Mouse (Mus musculus): Measurements from ENCODE around the gene 0610030E20Rik. TPM values are rescaled to one million over a fixed set of nuclear protein-coding genes. Genes with fewer than 3 reads are reported as not detected.
A peak's percentile ranks its signal among the peaks of the same experiment; 100 is the strongest.

The 0610030E20Rik gene
- total and polyA plus RNA-seq, 3 experiments = 8.2 to 9.1 (median 8.7) TPM

GRCm38 (mm10) chr6:72344396-72345073 is 2.6 kb upstream of the 0610030E20Rik start:
- peak overlapping the region; percentile 99 for H3K4me3 ChIP-seq
- under 1% methylated on average over 42 of the region's 42 CpGs for WGBS
- no peak for TF ChIP-seq CTCF (IDR thresholded peaks at IDR 0.05)
- no peak for TF ChIP-seq EP300 (IDR thresholded peaks at IDR 0.05; ENCODE audit: insufficient read depth, low read depth, low read length)
- no peak for TF ChIP-seq POLR2A (IDR thresholded peaks at IDR 0.05; ENCODE audit: insufficient read depth, low read depth, low read length)
- H3K36me3 ChIP-seq (ENCODE audit: control insufficient read depth, insufficient read depth, low read length) = peaks cover 10% of the 10 kb centered on the region; the same call in 1 of the 2 replicates
- intact Hi-C loops (cut with DNase I) = no loop called here
- H3K27ac ChIP-seq = peak overlapping the region; percentile 90
- DNase-seq = no peak
- H3K27me3 ChIP-seq (ENCODE audit: control insufficient read depth, insufficient read depth, low read length) = no peaks in the 10 kb centered on the region
- peaks cover 4% of the 10 kb centered on the region for H3K79me2 ChIP-seq (replicated peaks; ENCODE audit: control insufficient read depth, insufficient read depth, low read length)
- H3K4me1 ChIP-seq (ENCODE audit: control insufficient read depth, insufficient read depth, low read length) = peaks cover 11% of the 10 kb centered on the region
- peak overlapping the region; percentile 98 for H3K9ac ChIP-seq (ENCODE audit: low read depth, low read length)

GRCm38 (mm10) chr6:72345074-72345567 is 2.0 kb upstream of the 0610030E20Rik start, which contains the start of gene Usp39:
Gene Usp39, minus strand, starts transcription at chr6:72345184.
- DNase-seq = peak; percentile 93 to 95
- Histone ChIP-seq H3K36me3 (ENCODE audit: control insufficient read depth, insufficient read depth, low read length) (peaks cover 12% of the 10 kb centered on the region; the same call in 1 of the 2 replicates), H3K27ac (peak within 1 kb of the TSS; percentile 90), H3K4me3 (peak within 1 kb of the TSS; percentile 99), H3K4me1 (ENCODE audit: control insufficient read depth, insufficient read depth, low read length) (peaks cover 11% of the 10 kb centered on the region), H3K9ac (ENCODE audit: low read depth, low read length) (peak within 1 kb of the TSS; percentile 98), H3K27me3 (ENCODE audit: control insufficient read depth, insufficient read depth, low read length) (no peaks in the 10 kb centered on the region), H3K79me2 (replicated peaks; ENCODE audit: control insufficient read depth, insufficient read depth, low read length) (peaks cover 4% of the 10 kb centered on the region)
- TF ChIP-seq EP300 (IDR thresholded peaks at IDR 0.05; ENCODE audit: insufficient read depth, low read depth, low read length) = peak; percentile 92
- TF ChIP-seq CTCF (IDR thresholded peaks at IDR 0.05) = no peak
- peak; percentile 81 for TF ChIP-seq POLR2A (IDR thresholded peaks at IDR 0.05; ENCODE audit: insufficient read depth, low read depth, low read length)
- intact Hi-C loops (cut with DNase I) = no loop called here
- 0% methylated on average over 30 of the region's 30 CpGs for WGBS

- H3K27me3 ChIP-seq (ENCODE audit: control insufficient read depth, insufficient read depth, low read length) = no peaks in the 10 kb centered on the region
- peaks cover 11% of the 10 kb centered on the region for H3K4me1 ChIP-seq (ENCODE audit: control insufficient read depth, insufficient read depth, low read length)
- DNase-seq = no peak
- 35% methylated on average over 6 of the region's 6 CpGs for WGBS
- no peak overlapping the region for H3K9ac ChIP-seq (ENCODE audit: low read depth, low read length)
- no peak for TF ChIP-seq POLR2A (IDR thresholded peaks at IDR 0.05; ENCODE audit: insufficient read depth, low read depth, low read length)
- TF ChIP-seq CTCF (IDR thresholded peaks at IDR 0.05) = no peak
- no peak for TF ChIP-seq EP300 (IDR thresholded peaks at IDR 0.05; ENCODE audit: insufficient read depth, low read depth, low read length)
- H3K27ac ChIP-seq = peak overlapping the region; percentile 90
- peak overlapping the region; percentile 99 for H3K4me3 ChIP-seq
- peaks cover 14% of the 10 kb centered on the region; the same call in 1 of the 2 replicates for H3K36me3 ChIP-seq (ENCODE audit: control insufficient read depth, insufficient read depth, low read length)
- peaks cover 4% of the 10 kb centered on the region for H3K79me2 ChIP-seq (replicated peaks; ENCODE audit: control insufficient read depth, insufficient read depth, low read length)
- intact Hi-C loops (cut with DNase I) = no loop called here
Measured at GRCm38 (mm10) chr6:72345633-72346032, 1.5 kb upstream of the 0610030E20Rik start.

GRCm38 (mm10) chr6:72346261-72346660 is 856 bp upstream of the 0610030E20Rik start:
- DNase-seq = no peak
- intact Hi-C loops (cut with DNase I) = no loop called here
- TF ChIP-seq CTCF (IDR thresholded peaks at IDR 0.05) (no peak), POLR2A (IDR thresholded peaks at IDR 0.05; ENCODE audit: insufficient read depth, low read depth, low read length) (no peak), EP300 (IDR thresholded peaks at IDR 0.05; ENCODE audit: insufficient read depth, low read depth, low read length) (no peak)
- Histone ChIP-seq H3K4me3 (no peak overlapping the region), H3K27me3 (ENCODE audit: control insufficient read depth, insufficient read depth, low read length) (no peaks in the 10 kb centered on the region), H3K79me2 (replicated peaks; ENCODE audit: control insufficient read depth, insufficient read depth, low read length) (peaks cover 6% of the 10 kb centered on the region), H3K36me3 (ENCODE audit: control insufficient read depth, insufficient read depth, low read length) (peaks cover 19% of the 10 kb centered on the region), H3K27ac (no peak overlapping the region), H3K9ac (ENCODE audit: low read depth, low read length) (no peak overlapping the region), H3K4me1 (ENCODE audit: control insufficient read depth, insufficient read depth, low read length) (peaks cover 11% of the 10 kb centered on the region)
- WGBS = 89% methylated on average over 4 of the region's 4 CpGs

- no peak for DNase-seq
- H3K9ac ChIP-seq (ENCODE audit: low read depth, low read length) = peak overlapping the region; percentile 49
- 60% methylated on average over 10 of the region's 10 CpGs for WGBS
- intact Hi-C loops (cut with DNase I) = no loop called here
- H3K79me2 ChIP-seq (replicated peaks; ENCODE audit: control insufficient read depth, insufficient read depth, low read length) = peaks cover 6% of the 10 kb centered on the region
- TF ChIP-seq POLR2A (IDR thresholded peaks at IDR 0.05; ENCODE audit: insufficient read depth, low read depth, low read length) (no peak), CTCF (IDR thresholded peaks at IDR 0.05) (no peak), EP300 (IDR thresholded peaks at IDR 0.05; ENCODE audit: insufficient read depth, low read depth, low read length) (no peak)
- H3K4me1 ChIP-seq (ENCODE audit: control insufficient read depth, insufficient read depth, low read length) = peaks cover 11% of the 10 kb centered on the region
- H3K27me3 ChIP-seq (ENCODE audit: control insufficient read depth, insufficient read depth, low read length) = no peaks in the 10 kb centered on the region
- peaks cover 25% of the 10 kb centered on the region for H3K36me3 ChIP-seq (ENCODE audit: control insufficient read depth, insufficient read depth, low read length)
- H3K27ac ChIP-seq = peak overlapping the region; percentile 97
- peak overlapping the region; percentile 71; the same call in 1 of the 2 replicates for H3K4me3 ChIP-seq
Measured at GRCm38 (mm10) chr6:72348411-72348810, 1.3 kb downstream of the 0610030E20Rik start.

- H3K27ac ChIP-seq = no peak overlapping the region
- H3K9ac ChIP-seq (ENCODE audit: low read depth, low read length) = no peak overlapping the region
- DNase-seq = no peak
- H3K4me3 ChIP-seq = no peak overlapping the region
- peaks cover 4% of the 10 kb centered on the region for H3K79me2 ChIP-seq (replicated peaks; ENCODE audit: control insufficient read depth, insufficient read depth, low read length)
- H3K27me3 ChIP-seq (ENCODE audit: control insufficient read depth, insufficient read depth, low read length) = no peaks in the 10 kb centered on the region
- peaks cover 21% of the 10 kb centered on the region for H3K36me3 ChIP-seq (ENCODE audit: control insufficient read depth, insufficient read depth, low read length)
- TF ChIP-seq POLR2A (IDR thresholded peaks at IDR 0.05; ENCODE audit: insufficient read depth, low read depth, low read length) = no peak
- no peak for TF ChIP-seq CTCF (IDR thresholded peaks at IDR 0.05)
- no peak for TF ChIP-seq EP300 (IDR thresholded peaks at IDR 0.05; ENCODE audit: insufficient read depth, low read depth, low read length)
- peaks cover 11% of the 10 kb centered on the region for H3K4me1 ChIP-seq (ENCODE audit: control insufficient read depth, insufficient read depth, low read length)
- WGBS = 79% methylated on average over 2 of the region's 2 CpGs
- intact Hi-C loops (cut with DNase I) = no loop called here
Measured at GRCm38 (mm10) chr6:72350214-72350613, 3.1 kb downstream of the 0610030E20Rik start.

Measured in heart, adult 2 months (tissue).